Mouse (Mus musculus): ENCODE results near the gene Bpifc. TPM values are rescaled to one million over a fixed set of nuclear protein-coding genes. Genes with fewer than 3 reads are reported as not detected.
"Not testable (repeated sequence)": the region's sequence is repeated elsewhere in the genome, so short reads cannot be mapped to it uniquely, and the experiment has no call there.

Gene Bpifc
- polyA plus RNA-seq, 1 experiment from 2014 or later = 14.9 TPM

- no peaks in the 10 kb centered on the region for H3K9me3 ChIP-seq (ENCODE audit: control insufficient read depth, low read length)
- H3K27ac ChIP-seq (replicated peaks) = no peak overlapping the region
- 86% methylated on average over 3 of the region's 3 CpGs for WGBS
- TF ChIP-seq CTCF (IDR thresholded peaks at IDR 0.05; ENCODE audit: low read depth) (no peak), EP300 (optimal IDR thresholded peaks at IDR 0.05) (no peak)
- no peak overlapping the region for H3K4me2 ChIP-seq (replicated peaks; ENCODE audit: low read depth)
- H3K4me3 ChIP-seq (ENCODE audit: low read depth, low read length) = no peak overlapping the region
- H3K27me3 ChIP-seq (ENCODE audit: control insufficient read depth, insufficient read depth, low read length) = no peaks in the 10 kb centered on the region
- H3K4me1 ChIP-seq (replicated peaks; ENCODE audit: control insufficient read depth, insufficient read depth) = no peaks in the 10 kb centered on the region
- H3K9ac ChIP-seq (ENCODE audit: low read length) = no peak overlapping the region
- DNase-seq (ENCODE audit: low spot score) (no peak), ATAC-seq (ENCODE audit: low FRiP score, low TSS enrichment) (no peak)
- H3K36me3 ChIP-seq (ENCODE audit: control insufficient read depth, insufficient read depth, low read length) = peaks cover 2% of the 10 kb centered on the region; the same call in 1 of the 2 replicates
These were observed 20.8 kb upstream of the Bpifc start for GRCm38 (mm10) chr10:86032517-86032916.

GRCm38 (mm10) chr10:86030743-86031142, 19.0 kb upstream of the Bpifc start:
- Histone ChIP-seq H3K9me3 (ENCODE audit: control insufficient read depth, low read length) (no peaks in the 10 kb centered on the region), H3K4me1 (replicated peaks; ENCODE audit: control insufficient read depth, insufficient read depth) (no peaks in the 10 kb centered on the region), H3K36me3 (ENCODE audit: control insufficient read depth, insufficient read depth, low read length) (no peaks in the 10 kb centered on the region), H3K4me3 (ENCODE audit: low read depth, low read length) (no peak overlapping the region), H3K27me3 (ENCODE audit: control insufficient read depth, insufficient read depth, low read length) (no peaks in the 10 kb centered on the region), H3K4me2 (replicated peaks; ENCODE audit: low read depth) (no peak overlapping the region), H3K27ac (replicated peaks) (no peak overlapping the region), H3K9ac (ENCODE audit: low read length) (no peak overlapping the region)
- no peak for TF ChIP-seq CTCF (IDR thresholded peaks at IDR 0.05; ENCODE audit: low read depth)
- TF ChIP-seq EP300 (optimal IDR thresholded peaks at IDR 0.05) = no peak
- 75% methylated on average over 7 of the region's 7 CpGs for WGBS
- DNase-seq (ENCODE audit: low spot score) = no peak
- ATAC-seq (ENCODE audit: low FRiP score, low TSS enrichment) = no peak

GRCm38 (mm10) chr10:86026807-86027206, 15.1 kb upstream of the Bpifc start:
- not testable (repeated sequence) for H3K4me1 ChIP-seq (replicated peaks; ENCODE audit: control insufficient read depth, insufficient read depth); H3K27me3 ChIP-seq (ENCODE audit: control insufficient read depth, insufficient read depth, low read length); ATAC-seq (ENCODE audit: low FRiP score, low TSS enrichment); H3K9me3 ChIP-seq (ENCODE audit: control insufficient read depth, low read length); H3K36me3 ChIP-seq (ENCODE audit: control insufficient read depth, insufficient read depth, low read length); H3K9ac ChIP-seq (ENCODE audit: low read length); H3K4me3 ChIP-seq (ENCODE audit: low read depth, low read length); H3K27ac ChIP-seq (replicated peaks); H3K4me2 ChIP-seq (replicated peaks; ENCODE audit: low read depth); DNase-seq (ENCODE audit: low spot score)
- WGBS = 87% methylated on average over 1 of the region's 1 CpGs

DNA sequence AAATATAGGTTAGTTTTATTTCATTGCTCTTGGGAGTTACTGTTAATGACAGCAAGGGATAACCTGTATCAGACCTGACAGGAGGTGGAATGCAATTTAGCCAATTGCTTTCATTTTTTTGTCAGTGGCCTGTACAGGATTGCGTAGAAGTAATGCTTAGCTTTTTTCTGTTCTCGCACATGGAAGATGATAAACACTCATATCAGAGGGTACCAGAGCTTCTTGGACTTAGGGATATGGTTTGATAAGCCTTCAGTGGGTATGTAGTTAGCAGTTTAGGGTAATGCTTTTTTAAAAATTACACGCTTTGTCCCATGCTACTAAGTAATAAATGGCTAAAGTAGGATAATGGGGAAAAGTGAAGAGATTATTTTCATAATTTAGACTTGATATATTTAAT, 14.7 kb upstream of the Bpifc start:
- H3K4me2 ChIP-seq (replicated peaks; ENCODE audit: low read depth) = no peak overlapping the region
- no peak overlapping the region for H3K4me3 ChIP-seq (ENCODE audit: low read depth, low read length)
- H3K4me1 ChIP-seq (replicated peaks; ENCODE audit: control insufficient read depth, insufficient read depth) = 0 out of 2 replicates have a peak, but pooled peaks cover 3% of the 10 kb centered on the region
- H3K9me3 ChIP-seq (ENCODE audit: control insufficient read depth, low read length) = no peaks in the 10 kb centered on the region
- 91% methylated on average over 3 of the region's 3 CpGs for WGBS
- H3K9ac ChIP-seq (ENCODE audit: low read length) = no peak overlapping the region
- no peaks in the 10 kb centered on the region for H3K36me3 ChIP-seq (ENCODE audit: control insufficient read depth, insufficient read depth, low read length)
- ATAC-seq (ENCODE audit: low FRiP score, low TSS enrichment) (no peak), DNase-seq (ENCODE audit: low spot score) (no peak)
- no peaks in the 10 kb centered on the region for H3K27me3 ChIP-seq (ENCODE audit: control insufficient read depth, insufficient read depth, low read length)
- TF ChIP-seq EP300 (optimal IDR thresholded peaks at IDR 0.05) (no peak), CTCF (IDR thresholded peaks at IDR 0.05; ENCODE audit: low read depth) (no peak)
- no peak overlapping the region for H3K27ac ChIP-seq (replicated peaks)

- Histone ChIP-seq H3K27ac (replicated peaks) (no peak overlapping the region), H3K4me2 (replicated peaks; ENCODE audit: low read depth) (no peak overlapping the region), H3K4me3 (ENCODE audit: low read depth, low read length) (no peak overlapping the region), H3K9ac (ENCODE audit: low read length) (no peak overlapping the region), H3K9me3 (ENCODE audit: control insufficient read depth, low read length) (no peaks in the 10 kb centered on the region), H3K4me1 (replicated peaks; ENCODE audit: control insufficient read depth, insufficient read depth) (0 out of 2 replicates have a peak, but pooled peaks cover 3% of the 10 kb centered on the region), H3K36me3 (ENCODE audit: control insufficient read depth, insufficient read depth, low read length) (no peaks in the 10 kb centered on the region), H3K27me3 (ENCODE audit: control insufficient read depth, insufficient read depth, low read length) (no peaks in the 10 kb centered on the region)
- TF ChIP-seq CTCF (IDR thresholded peaks at IDR 0.05; ENCODE audit: low read depth) (no peak), EP300 (optimal IDR thresholded peaks at IDR 0.05) (no peak)
- WGBS = 87% methylated on average over 2 of the region's 2 CpGs
- ATAC-seq (ENCODE audit: low FRiP score, low TSS enrichment) (no peak), DNase-seq (ENCODE audit: low spot score) (no peak)
These were observed 14.2 kb upstream of the Bpifc start for GRCm38 (mm10) chr10:86025906-86026305.

DNA sequence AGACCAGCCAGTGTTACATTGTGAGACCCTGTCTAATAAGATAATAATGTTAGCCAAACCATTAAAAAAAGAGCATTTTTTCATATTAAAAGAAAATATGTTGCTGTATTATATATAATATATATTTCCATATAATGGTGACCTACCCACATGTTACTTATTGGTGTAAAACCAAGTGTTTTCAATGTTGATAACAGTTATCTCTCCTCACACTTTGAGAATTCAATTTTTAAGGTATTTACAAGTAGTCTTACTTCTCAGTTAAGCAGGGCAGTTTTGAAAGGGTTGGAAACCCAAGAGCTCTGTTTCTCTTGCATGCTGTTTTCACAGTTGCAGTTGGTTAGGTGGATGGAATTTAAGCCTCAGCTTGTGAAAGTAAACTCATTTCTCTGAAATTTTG, 11.5 kb upstream of the Bpifc start:
- no peaks in the 10 kb centered on the region for H3K36me3 ChIP-seq (ENCODE audit: control insufficient read depth, insufficient read depth, low read length)
- H3K4me1 ChIP-seq (replicated peaks; ENCODE audit: control insufficient read depth, insufficient read depth) = 0 out of 2 replicates have a peak, but pooled peaks cover 3% of the 10 kb centered on the region
- no peaks in the 10 kb centered on the region for H3K9me3 ChIP-seq (ENCODE audit: control insufficient read depth, low read length)
- H3K27me3 ChIP-seq (ENCODE audit: control insufficient read depth, insufficient read depth, low read length) = no peaks in the 10 kb centered on the region
- TF ChIP-seq CTCF (IDR thresholded peaks at IDR 0.05; ENCODE audit: low read depth) (no peak), EP300 (optimal IDR thresholded peaks at IDR 0.05) (no peak)
- H3K4me2 ChIP-seq (replicated peaks; ENCODE audit: low read depth) = peak overlapping the region; percentile 61; the same call in 1 of the 2 replicates
- ATAC-seq (ENCODE audit: low FRiP score, low TSS enrichment) (no peak), DNase-seq (ENCODE audit: low spot score) (no peak)
- H3K27ac ChIP-seq (replicated peaks) = no peak overlapping the region
- H3K4me3 ChIP-seq (ENCODE audit: low read depth, low read length) = no peak overlapping the region
- H3K9ac ChIP-seq (ENCODE audit: low read length) = no peak overlapping the region
